Mouse (Mus musculus): Measurements from ENCODE around the gene Dspp. TPM values are rescaled to one million over a fixed set of nuclear protein-coding genes. Genes with fewer than 3 reads are reported as not detected.

Dspp gene
- polyA plus RNA-seq, 1 experiment from 2014 or later: not detected

DNA sequence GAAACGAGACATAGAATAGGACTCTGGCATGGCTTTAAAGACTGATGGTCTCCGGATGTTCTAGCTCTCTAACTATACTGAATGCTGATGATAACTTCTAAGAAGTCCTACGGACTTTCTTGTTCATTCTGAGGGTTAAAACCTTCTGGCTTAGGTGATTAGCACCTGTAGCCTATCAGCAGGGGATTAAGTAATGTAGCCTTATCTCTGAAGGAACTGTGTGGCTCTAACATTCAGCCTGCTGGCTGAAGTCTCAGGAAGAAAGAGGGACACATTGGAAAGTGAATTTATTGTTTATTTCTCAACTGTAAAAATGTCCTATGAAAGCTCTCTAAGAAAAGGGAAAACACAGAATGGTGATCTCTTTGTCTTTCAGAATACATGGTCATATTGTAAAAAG, 53.8 kb downstream of the Dspp start:
- no peaks in the 10 kb centered on the region for H3K9me3 ChIP-seq (replicated peaks; ENCODE audit: low read length)
- no peaks in the 10 kb centered on the region for H3K36me3 ChIP-seq (ENCODE audit: insufficient read depth, low read length)
- no peaks in the 10 kb centered on the region for H3K4me1 ChIP-seq (replicated peaks; ENCODE audit: insufficient read depth, low read length)
- ATAC-seq (replicated peaks; ENCODE audit: low FRiP score, low read depth) (no peak), DNase-seq (ENCODE audit: low spot score) (no peak)
- no peak overlapping the region for H3K4me3 ChIP-seq (replicated peaks; ENCODE audit: low read depth, low read length)
- no peak overlapping the region for H3K27ac ChIP-seq
- H3K9ac ChIP-seq (ENCODE audit: low read depth, low read length): no peak overlapping the region
- H3K4me2 ChIP-seq (ENCODE audit: low read length): no peak overlapping the region
- TF ChIP-seq CTCF (IDR thresholded peaks at IDR 0.05; ENCODE audit: low read depth): no peak
- H3K27me3 ChIP-seq (ENCODE audit: insufficient read depth, low read length): no peaks in the 10 kb centered on the region
- 73% methylated on average over 3 of the region's 3 CpGs for WGBS

DNA sequence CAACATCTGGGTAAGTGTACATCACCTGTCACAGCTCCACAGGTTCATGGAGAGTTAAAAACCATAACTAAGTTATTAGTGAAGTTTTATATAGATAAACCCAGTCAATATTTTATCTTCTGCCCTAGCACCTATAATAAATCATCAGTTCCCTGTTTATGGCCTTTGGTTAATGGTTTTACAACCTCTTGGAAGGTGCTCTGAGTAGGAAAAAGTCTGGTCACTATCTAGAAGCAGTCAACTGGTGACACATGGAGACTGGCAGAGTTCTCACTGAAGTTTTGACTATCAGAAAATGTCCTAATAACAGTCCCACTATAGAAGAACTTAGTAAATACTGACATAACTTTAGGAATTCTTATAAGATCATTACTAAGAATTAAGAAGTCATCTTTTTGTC, 54.2 kb downstream of the Dspp start:
- Histone ChIP-seq H3K4me3 (replicated peaks; ENCODE audit: low read depth, low read length) (no peak overlapping the region), H3K27ac (no peak overlapping the region), H3K9me3 (replicated peaks; ENCODE audit: low read length) (no peaks in the 10 kb centered on the region), H3K4me1 (replicated peaks; ENCODE audit: insufficient read depth, low read length) (no peaks in the 10 kb centered on the region), H3K4me2 (ENCODE audit: low read length) (no peak overlapping the region), H3K9ac (ENCODE audit: low read depth, low read length) (no peak overlapping the region), H3K36me3 (ENCODE audit: insufficient read depth, low read length) (no peaks in the 10 kb centered on the region), H3K27me3 (ENCODE audit: insufficient read depth, low read length) (no peaks in the 10 kb centered on the region)
- DNase-seq (ENCODE audit: low spot score) (no peak), ATAC-seq (replicated peaks; ENCODE audit: low FRiP score, low read depth) (no peak)
- TF ChIP-seq CTCF (IDR thresholded peaks at IDR 0.05; ENCODE audit: low read depth): no peak

GRCm38 (mm10) chr5:104228497-104228896, 58.0 kb downstream of the Dspp start:
- H3K9ac ChIP-seq (ENCODE audit: low read depth, low read length): no peak overlapping the region
- no peak overlapping the region for H3K4me3 ChIP-seq (replicated peaks; ENCODE audit: low read depth, low read length)
- H3K9me3 ChIP-seq (replicated peaks; ENCODE audit: low read length): no peaks in the 10 kb centered on the region
- H3K4me1 ChIP-seq (replicated peaks; ENCODE audit: insufficient read depth, low read length): no peaks in the 10 kb centered on the region
- WGBS: 61% methylated on average over 1 of the region's 1 CpGs
- no peaks in the 10 kb centered on the region for H3K27me3 ChIP-seq (ENCODE audit: insufficient read depth, low read length)
- no peak overlapping the region for H3K27ac ChIP-seq
- no peaks in the 10 kb centered on the region for H3K36me3 ChIP-seq (ENCODE audit: insufficient read depth, low read length)
- DNase-seq (ENCODE audit: low spot score) (no peak), ATAC-seq (replicated peaks; ENCODE audit: low FRiP score, low read depth) (no peak)
- H3K4me2 ChIP-seq (ENCODE audit: low read length): no peak overlapping the region
- no peak for TF ChIP-seq CTCF (IDR thresholded peaks at IDR 0.05; ENCODE audit: low read depth)

Other genes starting within 250 kb of the Dspp start
- gene Hsd17b13, start 193.3 kb upstream of the Dspp start, polyA plus RNA-seq (2015; fragmentation: Nextera tagmentation; extraction: Ambion mirVana): 0.13 and 0.24 TPM in 2 replicates
- gene Hsd17b11, start 148.8 kb upstream of the Dspp start, polyA plus RNA-seq (2015; fragmentation: Nextera tagmentation; extraction: Ambion mirVana): 12.3 and 12.4 TPM in 2 replicates
- gene Nudt9, start 124.4 kb upstream of the Dspp start, polyA plus RNA-seq (2015; fragmentation: Nextera tagmentation; extraction: Ambion mirVana): 63.1 and 65.1 TPM in 2 replicates
- not detected in 2 replicates for gene Gm17660, start 93.1 kb upstream of the Dspp start, polyA plus RNA-seq (2015; fragmentation: Nextera tagmentation; extraction: Ambion mirVana)
- gene Sparcl1, start 57.0 kb upstream of the Dspp start, polyA plus RNA-seq (2015; fragmentation: Nextera tagmentation; extraction: Ambion mirVana): 67.2 and 77.5 TPM in 2 replicates
- gene Dmp1, start 31.9 kb downstream of the Dspp start, polyA plus RNA-seq (2015; fragmentation: Nextera tagmentation; extraction: Ambion mirVana): 0.15 and 0.16 TPM in 2 replicates
- gene Ibsp, start 128.5 kb downstream of the Dspp start, polyA plus RNA-seq (2015; fragmentation: Nextera tagmentation; extraction: Ambion mirVana): not detected in 2 replicates
- not detected in 2 replicates for gene Mepe, start 154.6 kb downstream of the Dspp start, polyA plus RNA-seq (2015; fragmentation: Nextera tagmentation; extraction: Ambion mirVana)

Measured in kidney, postnatal 0 days (tissue).